Mouse (Mus musculus) liver, embryonic 14.5 days (tissue): ENCODE measurements around the gene Acer3.

ENCODE experiments used
- CTCF ChIP-seq: IDR thresholded peaks from 2 replicates; pipeline ENCODE4 v1.5.1; 2016; ENCODE audit warnings: antibody characterized with exemption, low read depth, control low read depth
- EP300 ChIP-seq: IDR thresholded peaks from 2 replicates; pipeline ENCODE4 v1.6.1; 2016; ENCODE audit warnings: antibody characterized with exemption, low read depth

DNA sequence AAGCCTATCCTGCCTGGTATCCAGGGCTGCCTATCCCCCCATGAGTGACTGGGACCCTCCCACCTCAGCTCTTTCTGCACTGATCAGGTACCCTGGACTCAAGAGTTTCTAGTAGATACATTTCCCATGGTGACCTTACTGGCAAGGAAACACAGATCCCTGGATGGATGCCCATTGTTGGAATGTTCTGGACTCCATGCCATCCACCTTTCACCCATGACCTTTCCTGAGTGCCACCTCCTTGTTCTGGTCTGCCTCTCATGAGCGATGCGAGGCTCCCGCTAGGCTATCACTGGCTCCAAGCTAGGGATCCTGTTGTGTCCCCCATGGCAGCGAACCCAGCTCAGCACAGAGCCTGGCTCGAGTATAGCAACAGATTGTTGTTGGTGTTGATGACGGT, 28.8 kb upstream of the Acer3 start:
- TF ChIP-seq EP300 = no peak
- no peak for TF ChIP-seq CTCF
